Mouse (Mus musculus): ENCODE results near the gene Hist1h2bh. TPM values are rescaled to one million over a fixed set of nuclear protein-coding genes. Genes with fewer than 3 reads are reported as not detected.

Gene Hist1h2bh
- polyA plus RNA-seq, 1 experiment, result 0.80 TPM

Other genes with a start within 250 kb of the Hist1h2bh start
- gene Zfp322a, start 174.2 kb downstream of the Hist1h2bh start, polyA plus RNA-seq (2012; rRNA removed), result 22.3 and 23.5 TPM in 2 replicates
- gene Abt1, start 119.5 kb downstream of the Hist1h2bh start, polyA plus RNA-seq (2012; rRNA removed), result 8.5 and 8.8 TPM in 2 replicates
- 0.09 and 0.12 TPM in 2 replicates for gene Btn1a1, start 77.5 kb downstream of the Hist1h2bh start, polyA plus RNA-seq (2012; rRNA removed)
- gene Btn2a2, start 54.5 kb downstream of the Hist1h2bh start, polyA plus RNA-seq (2012; rRNA removed), result 0.06 and 0.07 TPM in 2 replicates
- 10.2 and 10.6 TPM in 2 replicates for gene Hist1h4h, start 12.3 kb downstream of the Hist1h2bh start, polyA plus RNA-seq (2012; rRNA removed)
- gene Hist1h2af, start 9.5 kb downstream of the Hist1h2bh start, polyA plus RNA-seq (2012; rRNA removed), result 47.4 and 62.7 TPM in 2 replicates
- gene Hist1h3g, start 8.0 kb downstream of the Hist1h2bh start, polyA plus RNA-seq (2012; rRNA removed), result 2.2 and 4.8 TPM in 2 replicates
- 0.48 and 0.52 TPM in 2 replicates for gene Hist1h3f, start 660 bp upstream of the Hist1h2bh start, polyA plus RNA-seq (2012; rRNA removed)
- 4.7 and 5.8 TPM in 2 replicates for gene Hist1h4f, start 8.3 kb upstream of the Hist1h2bh start, polyA plus RNA-seq (2012; rRNA removed)
- gene Hist1h1d, start 9.9 kb upstream of the Hist1h2bh start, polyA plus RNA-seq (2012; rRNA removed), result 0.14 and 0.15 TPM in 2 replicates
- 5.6 and 7.2 TPM in 2 replicates for gene Hist1h3e, start 19.0 kb upstream of the Hist1h2bh start, polyA plus RNA-seq (2012; rRNA removed)
- gene Hist1h2ae, start 27.8 kb upstream of the Hist1h2bh start, polyA plus RNA-seq (2012; rRNA removed), result 4.4 and 4.5 TPM in 2 replicates
- gene Hist1h2bg, start 28.0 kb upstream of the Hist1h2bh start, polyA plus RNA-seq (2012; rRNA removed), result 7.1 and 9.6 TPM in 2 replicates
- 2.3 and 2.6 TPM in 2 replicates for gene Hist1h2bf, start 30.8 kb upstream of the Hist1h2bh start, polyA plus RNA-seq (2012; rRNA removed)
- 1.6 and 1.8 TPM in 2 replicates for gene Hist1h2ad, start 31.0 kb upstream of the Hist1h2bh start, polyA plus RNA-seq (2012; rRNA removed)
- 4.3 and 5.6 TPM in 2 replicates for gene Hist1h3d, start 32.4 kb upstream of the Hist1h2bh start, polyA plus RNA-seq (2012; rRNA removed)
- 1.9 and 2.8 TPM in 2 replicates for gene Hist1h4d, start 38.2 kb upstream of the Hist1h2bh start, polyA plus RNA-seq (2012; rRNA removed)
- gene Hist1h2be, start 77.7 kb upstream of the Hist1h2bh start, polyA plus RNA-seq (2012; rRNA removed), result 1.2 and 1.5 TPM in 2 replicates
- 1.8 and 1.9 TPM in 2 replicates for gene Hist1h1e, start 79.2 kb upstream of the Hist1h2bh start, polyA plus RNA-seq (2012; rRNA removed)
- 0.62 and 0.67 TPM in 2 replicates for gene Hist1h2ac, start 140.6 kb upstream of the Hist1h2bh start, polyA plus RNA-seq (2012; rRNA removed)
- 32.4 and 40.3 TPM in 2 replicates for gene Hist1h2bc, start 140.8 kb upstream of the Hist1h2bh start, polyA plus RNA-seq (2012; rRNA removed)
- gene Hist1h1t, start 152.4 kb upstream of the Hist1h2bh start, polyA plus RNA-seq (2012; rRNA removed), result not detected in 2 replicates
- gene Hist1h4c, start 155.1 kb upstream of the Hist1h2bh start, polyA plus RNA-seq (2012; rRNA removed), result 2.6 and 3.4 TPM in 2 replicates
- gene Hfe, start 167.5 kb upstream of the Hist1h2bh start, polyA plus RNA-seq (2012; rRNA removed), result 1.5 and 2.0 TPM in 2 replicates
- 12.8 and 15.6 TPM in 2 replicates for gene Hist1h1c, start 195.4 kb upstream of the Hist1h2bh start, polyA plus RNA-seq (2012; rRNA removed)
- gene Hist1h3c, start 202.2 kb upstream of the Hist1h2bh start, polyA plus RNA-seq (2012; rRNA removed), result 3.9 and 4.1 TPM in 2 replicates
- 1.9 and 2.7 TPM in 2 replicates for gene Hist1h2bb, start 203.3 kb upstream of the Hist1h2bh start, polyA plus RNA-seq (2012; rRNA removed)
- 6.3 and 6.8 TPM in 2 replicates for gene Hist1h2ab, start 207.7 kb upstream of the Hist1h2bh start, polyA plus RNA-seq (2012; rRNA removed)
- 7.5 and 8.8 TPM in 2 replicates for gene Hist1h3b, start 208.9 kb upstream of the Hist1h2bh start, polyA plus RNA-seq (2012; rRNA removed)
- gene Hist1h4b, start 213.6 kb upstream of the Hist1h2bh start, polyA plus RNA-seq (2012; rRNA removed), result 4.9 and 7.8 TPM in 2 replicates
- gene Hist1h4a, start 217.8 kb upstream of the Hist1h2bh start, polyA plus RNA-seq (2012; rRNA removed), result 2.3 and 3.4 TPM in 2 replicates
- 5.1 and 5.4 TPM in 2 replicates for gene Hist1h3a, start 219.0 kb upstream of the Hist1h2bh start, polyA plus RNA-seq (2012; rRNA removed)
- 0.66 and 1.8 TPM in 2 replicates for gene Hist1h1a, start 220.3 kb upstream of the Hist1h2bh start, polyA plus RNA-seq (2012; rRNA removed)
- 0.04 TPM in 1 of 2 replicates, not detected in the other for gene Trim38, start 226.5 kb upstream of the Hist1h2bh start, polyA plus RNA-seq (2012; rRNA removed)

Data from central nervous system, embryonic 18 days (tissue).